In the genomic region with DNA sequence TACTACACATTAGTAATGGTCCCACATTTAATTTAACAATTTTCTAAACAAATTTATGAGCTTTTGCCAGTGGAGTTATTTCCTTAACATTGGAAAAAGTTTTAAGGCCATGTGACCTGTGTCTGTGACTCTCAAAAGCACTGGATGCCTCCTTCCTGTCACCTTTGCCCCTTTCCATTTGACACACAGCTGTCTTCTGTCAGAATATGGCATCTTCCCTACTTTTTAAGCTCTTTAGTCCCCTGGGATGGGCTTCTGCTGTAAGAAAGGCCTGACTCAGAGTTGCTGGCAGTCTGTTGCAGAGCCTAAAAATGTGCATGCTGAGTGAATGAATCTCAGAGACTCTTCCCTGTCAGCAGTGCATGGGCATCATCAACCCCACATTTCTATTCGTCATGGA, we compare ENCODE assay signal across 10 mouse cellular contexts.
DNase-seq lines count a peak whose midpoint lies in the region; ATAC-seq lines count a peak whose summit lies in the region.
"Had no signal": no experiment of that assay in that cellular context is flagged by ENCODE, and none has a peak within 500 bp of the region (broad histone marks: within the 10 kb centered on the region; RNA-seq: fewer than 3 reads in every experiment).

No protein-coding gene starts in this region.

- H3K4me2 ChIP-seq in heart, embryonic 15.5 days: no peak overlapping the region
- H3K4me2 ChIP-seq in midbrain, embryonic 15.5 days: no peak overlapping the region
- H3K4me2 ChIP-seq: hindbrain, embryonic 13.5 days; limb, embryonic 15.5 days had no signal

- H3K27ac ChIP-seq in heart, embryonic 15.5 days: peak overlapping the region; percentile 45
- no peak overlapping the region for H3K27ac ChIP-seq in midbrain, embryonic 15.5 days
- H3K27ac ChIP-seq: hindbrain, embryonic 13.5 days; limb, embryonic 15.5 days had no signal

- H3K4me1 ChIP-seq in heart, embryonic 15.5 days (replicated peaks): peaks cover 9% of the 10 kb centered on the region; the same call in 1 of the 2 replicates
- H3K4me1 ChIP-seq in midbrain, embryonic 15.5 days: no peaks in the 10 kb centered on the region
- H3K4me1 ChIP-seq: hindbrain, embryonic 13.5 days; limb, embryonic 15.5 days had no signal

- ATAC-seq in heart, embryonic 15.5 days (replicated peaks; ENCODE audit: insufficient number of reproducible peaks, insufficient read depth, low FRiP score, low read depth): no peak
- ATAC-seq in midbrain, embryonic 15.5 days (replicated peaks): no peak
- no peak for ATAC-seq in megakaryocyte, adult 5-6 weeks (ENCODE audit: poor library complexity, severe bottlenecking)

- peaks cover 12% of the 10 kb centered on the region for H3K36me3 ChIP-seq in heart, embryonic 15.5 days
- no peaks in the 10 kb centered on the region for H3K36me3 ChIP-seq in midbrain, embryonic 15.5 days (replicated peaks)
- H3K36me3 ChIP-seq: hindbrain, embryonic 13.5 days; limb, embryonic 15.5 days had no signal

- no peak overlapping the region for H3K4me3 ChIP-seq in heart, embryonic 15.5 days
- no peak overlapping the region for H3K4me3 ChIP-seq in midbrain, embryonic 15.5 days
- H3K4me3 ChIP-seq: hindbrain, embryonic 13.5 days; limb, embryonic 15.5 days had no signal

- peak; percentile 38 to 42 for DNase-seq in urinary bladder, postnatal 36 days (ENCODE audit: low spot score in 2 of 2)
- DNase-seq in urinary bladder, adult 2 months (ENCODE audit: low spot score): no peak
- peak; percentile 39 to 50 for DNase-seq in kidney, postnatal 25 days
- no peak for DNase-seq in frontal cortex, postnatal 10 days (ENCODE audit: low spot score in 2 of 2)
- DNase-seq in thymus, postnatal 4 days: no peak

- no peaks in the 10 kb centered on the region for H3K27me3 ChIP-seq in heart, embryonic 15.5 days
- no peaks in the 10 kb centered on the region for H3K27me3 ChIP-seq in midbrain, embryonic 15.5 days (replicated peaks)
- H3K27me3 ChIP-seq: hindbrain, embryonic 13.5 days; limb, embryonic 15.5 days had no signal

- no peak overlapping the region for H3K9ac ChIP-seq in heart, embryonic 15.5 days
- H3K9ac ChIP-seq in midbrain, embryonic 15.5 days: no peak overlapping the region
- H3K9ac ChIP-seq: hindbrain, embryonic 13.5 days; limb, embryonic 15.5 days had no signal

- H3K9me3 ChIP-seq in heart, embryonic 15.5 days (replicated peaks): no peaks in the 10 kb centered on the region
- no peaks in the 10 kb centered on the region for H3K9me3 ChIP-seq in midbrain, embryonic 15.5 days
- H3K9me3 ChIP-seq: hindbrain, embryonic 13.5 days; limb, embryonic 15.5 days had no signal

- WGBS in heart, embryonic 15.5 days: 22% methylated on average over 1 of the region's 1 CpGs
- 61% methylated on average over 1 of the region's 1 CpGs for WGBS in midbrain, embryonic 15.5 days

Comparison
In these comparisons a context has a peak if more than half of its experiments do, and no peak if none do; other contexts are left out.
1. DNase-seq: peak in urinary bladder, postnatal 36 days (2 of 2) and kidney, postnatal 25 days (2 of 2); none in urinary bladder, adult 2 months (single experiment), frontal cortex, postnatal 10 days (0 of 2) and thymus, postnatal 4 days (single experiment).